Mouse (Mus musculus) spleen, adult 12 weeks (tissue): Measurements from ENCODE around the gene Slc46a1.
A peak's percentile ranks its signal among the peaks of the same experiment; 100 is the strongest.

Experiments used
- DNase-seq: peaks from one replicate; pipeline ENCODE4 v3.0.0; 2022; ENCODE audit warnings: low spot score

Gene Slc46a1

DNA sequence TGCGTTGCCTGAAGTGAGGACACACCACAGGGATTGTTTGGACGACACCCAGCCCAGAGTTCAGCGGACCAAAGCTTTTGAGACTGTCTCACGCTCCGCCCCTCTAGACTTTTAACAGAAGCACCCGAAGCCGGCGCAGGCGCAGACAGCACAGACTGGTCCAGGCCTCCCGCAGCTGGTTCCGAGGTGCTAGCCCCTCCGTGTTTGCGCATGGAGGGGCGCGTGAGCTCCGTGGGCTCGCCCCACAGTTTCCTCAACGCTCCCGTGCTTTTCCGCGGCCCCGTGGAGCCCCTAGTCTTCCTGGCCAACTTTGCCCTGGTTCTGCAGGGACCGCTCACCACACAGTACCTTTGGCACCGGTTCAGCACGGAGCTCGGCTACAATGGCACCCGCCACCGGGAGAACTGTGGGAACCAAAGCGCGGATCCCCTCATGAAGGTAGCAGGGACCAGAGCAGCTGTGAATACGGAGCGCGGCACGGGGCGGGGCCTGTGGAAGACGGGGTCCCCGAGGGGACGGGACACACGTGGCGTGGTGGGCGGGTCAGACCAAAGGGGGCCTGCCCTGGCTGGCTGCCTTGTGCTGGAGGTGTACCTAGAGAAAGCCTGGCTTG is at the start of gene Slc46a1:
TSS of gene Slc46a1 (plus strand) at position 130 of the 613 bp plus-strand sequence.
- DNase-seq = peak; percentile 33

GRCm38 (mm10) chr11:78416854-78417253 is 48.6 kb upstream of the Slc46a1 start:
- DNase-seq = no peak

- DNase-seq = no peak
Observed at GRCm38 (mm10) chr11:78420263-78420889, 45.1 kb upstream of the Slc46a1 start.

GRCm38 (mm10) chr11:78421201-78422009 is 44.1 kb upstream of the Slc46a1 start:
- no peak for DNase-seq

- DNase-seq = no peak
Observed at GRCm38 (mm10) chr11:78422055-78422819, 43.3 kb upstream of the Slc46a1 start, which contains the start of gene Slc13a2. Gene Slc13a2, minus strand, starts transcription at chr11:78422217.

- DNase-seq = no peak
Observed at GRCm38 (mm10) chr11:78424352-78424751, 41.1 kb upstream of the Slc46a1 start.

GRCm38 (mm10) chr11:78425572-78425971 is 39.9 kb upstream of the Slc46a1 start:
- DNase-seq = no peak

- no peak for DNase-seq
Observed at GRCm38 (mm10) chr11:78427655-78428054, 37.8 kb upstream of the Slc46a1 start.

- DNase-seq = no peak
Observed at GRCm38 (mm10) chr11:78428309-78428708, 37.2 kb upstream of the Slc46a1 start.

DNA sequence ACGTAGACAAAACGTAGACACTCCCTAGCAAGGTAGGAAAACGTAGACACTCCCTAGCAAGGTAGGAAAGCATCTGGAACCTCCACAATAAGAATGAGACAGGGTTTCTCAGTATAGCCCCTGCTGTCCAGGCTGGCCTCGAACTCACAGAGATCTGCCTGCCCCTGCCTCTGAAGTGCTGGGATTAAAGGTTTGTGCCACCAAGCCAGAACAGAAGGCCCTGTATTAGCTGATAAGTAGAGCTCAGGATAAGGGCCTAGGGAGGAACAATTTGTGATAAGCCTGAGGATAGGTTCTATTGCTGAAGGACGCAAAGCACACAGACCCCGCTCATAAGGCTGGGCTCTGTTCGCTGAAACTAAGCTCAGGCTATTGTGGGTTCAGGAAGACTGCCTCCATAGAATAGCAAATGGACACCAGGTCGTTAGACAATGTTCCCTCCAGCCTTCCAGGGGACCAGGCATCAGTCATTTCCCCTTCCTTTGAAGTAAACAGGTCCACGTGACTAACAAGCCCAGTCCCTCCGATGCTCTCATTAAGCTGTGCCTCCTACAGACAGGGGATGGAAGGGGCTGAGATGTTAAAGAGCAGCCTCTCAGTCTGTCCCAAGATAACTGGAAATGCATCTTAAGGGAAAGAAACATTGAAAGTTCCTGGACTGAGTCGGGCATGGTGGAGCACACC is 35.2 kb upstream of the Slc46a1 start:
- no peak for DNase-seq

GRCm38 (mm10) chr11:78431176-78431575 is 34.3 kb upstream of the Slc46a1 start:
- DNase-seq = no peak

DNA sequence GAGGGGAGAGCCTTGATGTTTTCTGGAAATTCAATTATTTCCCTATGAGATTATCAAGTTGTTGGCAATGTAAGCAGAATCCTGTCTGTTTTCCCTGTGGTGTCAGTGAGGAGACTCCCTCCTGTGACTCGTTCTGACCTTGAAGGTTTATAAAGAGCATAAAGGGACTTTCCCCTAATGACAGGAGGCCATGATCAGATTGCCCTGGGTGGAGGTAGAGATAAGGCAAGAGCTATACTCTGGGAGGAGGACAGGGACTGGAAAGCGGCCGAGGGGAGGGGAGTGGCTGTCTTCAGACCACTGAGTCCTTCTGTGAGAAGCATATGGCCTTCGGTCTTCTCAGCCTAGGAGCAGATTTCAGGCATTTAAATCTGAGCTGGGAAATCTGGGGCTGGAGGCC is 31.4 kb upstream of the Slc46a1 start:
- no peak for DNase-seq

DNA sequence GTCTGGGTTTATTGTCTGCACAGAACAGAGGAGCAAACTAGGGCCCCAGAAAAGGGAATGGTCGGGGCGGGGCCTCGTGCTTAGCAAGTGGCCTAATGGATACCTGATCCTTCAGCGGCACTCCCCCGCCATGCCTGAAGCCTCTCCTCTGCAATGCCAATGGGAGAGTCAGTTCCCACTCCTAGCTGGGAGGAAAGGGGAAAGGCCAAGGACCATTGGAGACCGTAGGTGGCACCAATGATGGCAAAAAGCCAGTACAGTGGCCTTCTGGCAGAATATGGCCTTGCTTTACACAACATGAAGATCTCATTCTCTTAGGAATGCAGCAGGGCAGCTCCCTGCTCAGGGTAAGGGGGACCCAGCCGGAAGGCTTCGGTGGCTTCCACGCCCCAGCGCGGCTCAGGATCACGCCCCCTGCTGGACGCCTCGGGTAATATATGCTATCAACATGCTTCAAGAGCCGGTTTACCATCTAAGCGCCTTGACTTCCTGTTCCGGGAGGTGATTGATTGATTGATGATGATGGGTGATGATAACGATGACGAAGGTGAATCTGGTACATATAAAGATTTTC is 29.6 kb upstream of the Slc46a1 start:
- DNase-seq = no peak

DNA sequence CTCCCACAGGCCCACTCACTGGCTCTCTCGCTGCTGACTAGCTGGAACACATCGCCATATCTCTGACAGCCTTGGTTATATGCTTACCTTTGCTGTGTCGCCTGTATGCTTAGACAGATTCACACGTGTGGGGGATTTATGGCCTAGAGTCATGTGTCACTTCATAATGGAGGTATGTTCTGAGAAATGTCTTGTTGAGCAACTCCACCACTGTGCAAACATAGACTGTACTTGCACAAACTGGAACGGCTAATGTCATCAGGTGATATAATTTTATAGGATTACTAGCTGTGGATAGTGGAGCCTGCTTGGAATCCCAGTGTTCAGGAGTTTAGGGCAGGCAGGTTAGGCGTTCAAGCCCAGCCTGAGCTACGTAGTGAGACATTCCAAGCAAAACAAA is 28.3 kb upstream of the Slc46a1 start:
- no peak for DNase-seq

GRCm38 (mm10) chr11:78438399-78438930 is 27.0 kb upstream of the Slc46a1 start:
- DNase-seq = no peak

- DNase-seq = no peak
Observed at GRCm38 (mm10) chr11:78443115-78443514, 22.4 kb upstream of the Slc46a1 start.

GRCm38 (mm10) chr11:78447168-78447567 is 18.3 kb upstream of the Slc46a1 start:
- no peak for DNase-seq

DNA sequence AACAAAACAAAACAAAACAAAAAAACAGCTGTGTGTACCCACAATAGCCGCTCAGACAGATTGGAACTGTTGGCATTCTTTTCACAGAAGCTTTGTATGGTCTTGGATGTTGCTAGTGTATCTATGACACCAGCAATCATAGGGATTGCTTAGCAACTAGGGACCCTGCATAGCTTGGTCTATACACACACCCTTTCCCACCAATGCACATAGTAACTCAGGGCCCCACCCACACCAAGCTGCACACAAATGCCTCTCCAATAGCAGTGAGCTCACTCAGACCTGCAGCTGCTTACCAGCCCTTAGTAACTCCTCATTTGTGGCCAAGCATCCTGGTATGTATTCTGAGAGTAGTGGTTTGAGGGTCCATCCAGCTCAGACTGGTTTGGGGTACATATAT is 17.3 kb upstream of the Slc46a1 start:
- DNase-seq = no peak

DNA sequence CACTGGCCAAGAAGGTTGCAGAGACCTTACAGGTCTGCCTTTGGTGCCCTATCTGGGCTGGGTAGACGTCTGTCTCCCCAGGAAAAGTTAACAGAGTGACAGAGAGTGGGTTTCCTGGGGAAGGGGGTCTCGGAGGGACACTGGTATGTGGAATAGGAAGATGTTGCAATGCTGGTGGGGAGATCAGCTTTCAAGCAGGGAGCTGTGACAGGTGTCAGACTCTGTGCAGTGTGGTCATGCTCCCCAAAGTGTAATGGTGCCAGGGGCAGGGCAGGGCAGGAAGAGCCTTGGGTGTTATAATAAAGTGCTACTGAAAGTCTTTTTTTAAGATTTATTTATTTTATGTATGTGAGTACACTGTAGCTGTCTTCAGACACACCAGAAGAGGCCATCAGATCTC is 15.2 kb upstream of the Slc46a1 start:
- DNase-seq = no peak

GRCm38 (mm10) chr11:78453675-78454074 is 11.8 kb upstream of the Slc46a1 start:
- DNase-seq = peak; percentile 45

- no peak for DNase-seq
Observed at GRCm38 (mm10) chr11:78454276-78454675, 11.2 kb upstream of the Slc46a1 start.
